Mouse (Mus musculus) thymus, postnatal 4 days (tissue): Measurements from ENCODE around the gene Iqcf3.

Source experiments
- DNase-seq: peaks from one replicate; pipeline ENCODE4 v3.0.0; 2021

The Iqcf3 gene

GRCm38 (mm10) chr9:106469776-106470175 is 91.7 kb downstream of the Iqcf3 start:
- DNase-seq, result no peak

DNA sequence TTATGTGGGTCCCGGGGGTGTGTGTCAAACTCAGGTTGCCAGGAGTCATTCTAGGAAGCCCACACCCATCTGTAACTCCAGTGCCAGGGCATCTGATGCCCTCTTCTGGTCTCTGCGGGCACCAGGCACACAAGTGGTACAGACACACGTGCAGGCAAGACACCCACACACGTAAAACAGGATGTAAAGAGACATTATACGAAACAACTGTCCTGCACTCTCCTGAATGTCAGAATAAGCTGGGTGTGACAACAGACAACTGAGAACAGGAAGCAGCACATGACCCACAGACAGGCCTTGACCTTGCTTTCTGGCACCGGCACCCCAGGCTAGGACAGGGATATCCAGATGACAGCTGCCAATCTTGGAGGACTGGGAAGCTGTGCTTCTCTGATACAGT is 92.1 kb downstream of the Iqcf3 start:
- no peak for DNase-seq

DNA sequence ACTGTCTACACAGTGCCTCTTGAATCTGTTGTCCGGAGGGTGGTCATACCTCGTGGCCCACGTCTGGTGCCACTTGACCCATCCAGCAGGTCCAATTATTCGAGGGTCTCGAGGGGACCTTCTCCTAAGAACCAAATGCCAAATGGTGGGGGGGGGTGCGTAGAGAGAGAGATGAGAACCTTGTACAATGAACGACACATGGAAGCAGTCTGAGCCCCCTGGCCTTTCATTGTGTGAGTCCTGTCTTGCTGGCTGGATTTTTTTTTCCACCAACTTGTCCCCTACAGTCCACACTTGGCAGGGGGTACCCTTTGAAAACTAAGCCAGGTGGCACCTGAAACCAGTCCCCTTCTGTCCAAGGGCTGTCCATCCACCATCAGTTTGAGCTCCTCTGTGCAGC is 93.7 kb downstream of the Iqcf3 start:
- no peak for DNase-seq

DNA sequence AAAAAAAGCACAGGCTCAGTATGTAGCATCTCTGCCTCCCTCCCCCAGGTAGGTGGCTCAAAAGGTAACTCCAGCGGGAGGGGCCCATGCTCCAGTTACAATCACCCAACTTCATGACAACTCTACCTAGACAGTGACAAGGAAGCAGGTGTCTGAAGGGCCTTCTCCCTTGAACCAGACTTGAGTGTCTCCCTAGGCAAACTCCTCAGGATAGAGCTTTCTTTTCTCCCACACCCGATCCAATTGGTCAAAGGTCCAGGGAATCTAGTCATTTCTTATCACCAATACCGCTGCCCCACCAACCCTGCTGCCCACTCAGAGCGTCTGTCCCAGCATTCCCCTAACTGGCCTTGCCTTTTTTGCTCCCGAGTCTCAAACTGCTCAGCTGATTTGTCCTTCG is 94.7 kb downstream of the Iqcf3 start:
- no peak for DNase-seq

DNA sequence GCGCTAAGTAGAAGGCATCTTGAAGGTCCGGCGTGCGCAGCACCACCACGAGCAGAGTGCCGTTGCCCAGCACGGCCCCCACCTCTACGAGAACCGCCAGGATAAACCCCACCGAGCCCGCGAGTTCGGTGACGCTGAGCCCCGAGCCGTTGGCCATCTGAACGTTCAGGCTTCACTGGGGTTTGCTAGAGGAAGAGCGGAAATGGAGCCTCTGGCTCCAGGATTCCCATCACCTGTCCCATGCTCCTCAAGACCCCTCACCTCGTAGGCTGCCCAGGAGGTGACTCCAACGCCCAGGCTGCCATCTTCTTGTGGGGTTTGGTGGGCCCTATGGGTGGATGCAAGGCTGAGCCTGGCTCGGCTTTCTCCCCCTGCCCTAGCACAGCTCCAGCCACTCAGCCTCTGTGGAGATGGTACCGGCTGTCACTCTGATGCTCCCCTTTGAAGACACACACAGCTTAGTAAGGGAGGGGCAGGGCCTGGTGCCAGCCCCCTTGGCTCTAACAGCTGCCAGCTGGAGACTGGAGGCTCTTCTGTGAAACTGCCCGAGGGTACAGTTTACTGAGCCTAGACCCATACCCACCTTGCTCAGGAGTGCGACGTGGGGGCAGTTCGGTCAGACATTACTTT is 95.7 kb downstream of the Iqcf3 start, which contains the start of gene Gpr62:
TSS of gene Gpr62 (minus strand) at position 368 of the 630 bp plus-strand sequence.
- DNase-seq, result no peak

GRCm38 (mm10) chr9:106464751-106465541 is 96.5 kb downstream of the Iqcf3 start:
- peak; percentile 57 for DNase-seq

GRCm38 (mm10) chr9:106463122-106464063 is 98.0 kb downstream of the Iqcf3 start:
- DNase-seq, result no peak

DNA sequence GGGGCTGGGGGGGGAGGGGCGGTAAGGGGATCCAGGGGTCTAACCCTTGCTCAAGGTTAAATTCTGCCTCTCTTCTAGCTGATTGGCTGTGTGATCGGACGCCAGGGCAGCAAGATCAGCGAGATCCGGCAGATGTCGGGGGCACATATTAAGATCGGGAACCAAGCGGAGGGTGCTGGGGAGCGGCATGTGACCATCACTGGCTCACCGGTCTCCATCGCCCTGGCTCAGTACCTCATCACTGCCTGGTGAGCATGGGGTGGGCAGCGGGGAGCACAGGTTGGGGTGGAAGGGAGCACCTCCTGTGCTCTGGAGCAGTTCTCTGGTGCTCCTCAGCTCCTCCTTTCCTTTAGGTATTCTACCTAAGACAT is 99.0 kb downstream of the Iqcf3 start:
- no peak for DNase-seq

DNA sequence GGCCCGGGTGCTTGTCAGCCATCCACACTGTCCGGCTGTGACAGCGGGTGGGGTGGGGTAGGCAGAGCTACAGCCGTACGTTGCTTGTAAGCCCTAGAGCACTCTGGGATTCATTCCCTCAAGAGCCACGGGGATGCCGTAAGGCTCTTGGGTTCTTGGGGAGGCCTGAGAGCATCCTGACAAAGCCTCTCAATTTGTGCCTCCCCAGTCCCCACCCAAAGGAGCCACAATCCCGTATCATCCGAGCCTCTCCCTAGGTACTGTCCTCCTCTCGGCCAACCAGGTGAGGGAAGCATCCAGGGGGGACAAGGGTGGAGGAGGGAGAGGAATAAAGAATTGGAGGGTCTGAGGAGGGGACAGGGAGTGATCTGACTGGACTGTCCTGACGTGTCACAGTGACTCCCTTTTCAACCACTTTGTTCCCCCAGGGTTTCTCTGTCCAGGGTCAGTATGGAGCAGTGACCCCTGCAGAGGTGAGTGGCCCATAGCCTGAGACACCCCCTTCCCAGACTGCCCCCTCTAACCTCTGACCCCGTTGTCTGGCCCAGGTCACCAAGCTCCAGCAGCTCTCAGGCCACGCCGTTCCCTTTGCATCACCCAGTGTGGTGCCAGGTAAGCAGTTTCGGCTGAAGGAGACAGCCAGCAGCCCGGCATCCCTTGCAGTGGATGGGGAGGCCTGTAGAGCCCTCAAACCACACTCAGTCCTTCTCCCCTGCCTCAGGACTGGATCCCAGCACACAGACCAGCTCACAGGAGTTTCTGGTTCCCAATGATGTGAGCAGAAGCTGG is 99.6 kb downstream of the Iqcf3 start:
- DNase-seq, result no peak

- DNase-seq, result no peak
These were observed 100.4 kb downstream of the Iqcf3 start for GRCm38 (mm10) chr9:106461026-106461415.

- no peak for DNase-seq
These were observed 100.9 kb downstream of the Iqcf3 start for GRCm38 (mm10) chr9:106460401-106461025.

- no peak for DNase-seq
These were observed 101.5 kb downstream of the Iqcf3 start for GRCm38 (mm10) chr9:106459946-106460345.

GRCm38 (mm10) chr9:106457920-106458319 is 103.5 kb downstream of the Iqcf3 start:
- DNase-seq, result no peak

DNA sequence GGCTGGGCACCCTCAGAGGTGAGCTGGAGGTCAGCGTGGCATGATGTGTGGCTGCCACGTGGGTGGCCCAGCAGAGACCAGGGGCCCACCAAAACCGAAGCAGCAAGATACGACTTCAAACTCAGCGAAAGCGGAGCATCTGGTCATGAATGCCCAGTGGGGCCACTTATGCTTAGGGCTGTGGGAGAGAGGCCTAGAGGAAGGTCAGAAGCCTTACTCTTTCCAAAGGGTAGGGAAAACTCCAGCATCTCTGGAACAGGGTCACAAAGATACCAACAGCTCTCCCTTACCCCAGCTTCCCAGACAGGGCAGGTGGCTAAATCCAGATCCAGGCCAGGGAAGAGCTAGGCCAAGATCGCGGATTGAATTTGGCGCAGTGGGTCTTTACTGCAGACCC is 104.3 kb downstream of the Iqcf3 start:
- DNase-seq, result no peak

GRCm38 (mm10) chr9:106456325-106457162 is 104.9 kb downstream of the Iqcf3 start:
- no peak for DNase-seq

GRCm38 (mm10) chr9:106454888-106455681 is 106.3 kb downstream of the Iqcf3 start:
- DNase-seq, result no peak

DNA sequence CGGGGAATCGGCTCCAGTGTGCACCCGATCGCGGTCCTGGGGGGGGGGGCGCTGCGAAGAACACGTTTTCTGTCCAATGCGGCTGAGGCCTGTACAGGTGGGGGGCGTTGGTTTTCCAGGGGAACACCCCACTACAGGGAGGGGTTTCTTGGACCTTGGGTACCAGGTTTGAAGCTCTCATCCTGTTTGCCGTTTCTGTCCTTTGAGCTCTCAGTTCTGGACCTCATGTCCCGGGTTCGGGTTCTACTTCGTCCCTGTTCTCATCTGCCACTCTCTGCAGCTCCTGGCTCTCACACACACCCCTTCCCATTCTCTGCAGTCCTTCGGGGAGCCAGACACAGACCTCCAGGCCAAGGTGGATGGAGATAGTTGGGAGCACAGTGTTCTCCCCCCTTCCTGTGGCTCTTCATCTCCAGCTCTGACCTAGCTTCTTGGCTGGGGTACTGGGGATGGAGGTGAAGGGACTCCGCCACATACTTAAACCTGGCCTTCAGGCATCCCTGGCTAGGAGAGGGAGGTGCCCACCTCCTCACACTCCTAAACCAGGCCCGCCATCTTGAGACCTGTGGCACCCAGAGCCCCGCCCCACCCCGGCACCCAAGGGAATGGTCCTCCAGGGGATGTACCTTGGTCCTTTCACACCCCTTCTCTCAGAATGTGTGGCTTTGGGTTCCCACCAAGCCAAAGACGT is 107.2 kb downstream of the Iqcf3 start:
- DNase-seq, result no peak

DNA sequence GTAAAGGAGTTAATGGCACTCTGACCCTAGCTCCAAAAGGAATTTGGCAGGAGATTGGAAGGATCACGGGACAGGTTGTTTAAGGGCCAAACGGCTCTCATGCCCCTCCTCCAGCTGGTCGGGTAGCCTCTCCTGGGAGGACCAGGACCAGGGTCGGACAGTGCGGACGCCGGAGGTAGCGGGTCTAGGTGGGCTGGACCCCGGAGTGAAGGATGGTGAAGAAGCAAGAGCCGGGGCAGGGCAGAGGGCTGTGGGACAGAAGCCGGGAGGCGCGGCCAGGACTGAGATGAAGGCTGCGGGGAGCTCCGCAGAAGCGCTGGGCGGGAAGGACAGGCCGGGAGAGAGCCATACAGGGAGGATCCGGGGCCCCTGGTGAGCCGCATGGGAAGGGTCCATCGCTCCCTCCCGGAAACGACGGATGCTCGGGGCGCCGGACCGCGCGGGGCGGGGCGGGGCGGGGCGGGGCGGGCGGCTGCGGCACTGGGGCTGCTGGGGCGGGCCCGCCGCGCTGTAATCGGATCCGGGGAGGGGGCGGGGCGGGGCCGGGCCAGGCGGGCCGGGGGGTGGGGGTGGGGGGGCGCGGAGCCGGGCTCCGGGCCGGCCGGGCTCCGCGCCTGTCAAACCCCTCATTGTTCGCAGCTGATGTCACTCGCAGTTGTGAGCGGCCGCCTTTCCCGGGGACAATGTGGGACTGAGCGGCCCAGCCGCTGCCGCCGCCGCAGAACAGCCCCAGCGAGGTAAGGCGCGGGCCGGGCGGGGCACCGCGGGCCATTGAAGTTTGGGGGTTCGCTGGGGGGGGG is 108.0 kb downstream of the Iqcf3 start, which contains the start of gene Pcbp4:
TSS of gene Pcbp4 (plus strand) at position 21 of the 800 bp plus-strand sequence.
- DNase-seq, result peak; percentile 61
